Mouse (Mus musculus) heart, embryonic 10.5 days (tissue): ENCODE data around the gene Foxf2. TPM values are rescaled to one million over a fixed set of nuclear protein-coding genes. Genes with fewer than 3 reads are reported as not detected.

ENCODE experiments used
- DNase-seq: peaks from one replicate; pipeline ENCODE4 v3.0.0-alpha.2; 2017; ENCODE audit warnings: low spot score
- H3K27ac ChIP-seq: fragments of 300-500 bp; sonication (generic); 2 replicates; pipeline ENCODE4 v1.5.1; 2016; ENCODE audit warnings: mild to moderate bottlenecking
- H3K27me3 ChIP-seq: fragments of 300-500 bp; sonication (generic); 2 replicates; pipeline ENCODE4 v1.6.1; 2016; ENCODE audit warnings: mild to moderate bottlenecking; ENCODE audit not compliant: poor library complexity, insufficient read depth, severe bottlenecking
- H3K36me3 ChIP-seq: fragments of 300-500 bp; sonication (generic); 2 replicates; pipeline ENCODE4 v1.6.1; 2016; ENCODE audit warnings: mild to moderate bottlenecking, moderate library complexity
- H3K4me1 ChIP-seq: fragments of 300-500 bp; sonication (generic); 2 replicates; pipeline ENCODE4 v1.6.1; 2016; ENCODE audit warnings: mild to moderate bottlenecking
- H3K4me3 ChIP-seq: fragments of 300-500 bp; sonication (generic); 2 replicates; pipeline ENCODE4 v1.5.1; 2016; ENCODE audit warnings: mild to moderate bottlenecking, moderate library complexity
- H3K9me3 ChIP-seq: fragments of 300-500 bp; sonication (generic); 2 replicates; pipeline ENCODE4 v1.6.1; 2016; ENCODE audit warnings: mild to moderate bottlenecking, moderate library complexity
- WGBS: fragments of 180-500 bp; shearing (Covaris S2); methylation state at CpG from one replicate; pipeline ENCODE4 v1.1.7; 2016; 5-methylcytosine and 5-hydroxymethylcytosine counted together
- polyA plus RNA-seq: library from polyadenylated mRNA; unstranded; fragments of >200 nt; fragmentation: Nextera tagmentation; extraction: Ambion mirVana; gene quantifications from 2 replicates; pipeline ENCODE4 v1.2.1, GENCODE M21; 2016

The Foxf2 gene
- polyA plus RNA-seq, 1 experiment from 2014 or later, result 3.4 TPM

DNA sequence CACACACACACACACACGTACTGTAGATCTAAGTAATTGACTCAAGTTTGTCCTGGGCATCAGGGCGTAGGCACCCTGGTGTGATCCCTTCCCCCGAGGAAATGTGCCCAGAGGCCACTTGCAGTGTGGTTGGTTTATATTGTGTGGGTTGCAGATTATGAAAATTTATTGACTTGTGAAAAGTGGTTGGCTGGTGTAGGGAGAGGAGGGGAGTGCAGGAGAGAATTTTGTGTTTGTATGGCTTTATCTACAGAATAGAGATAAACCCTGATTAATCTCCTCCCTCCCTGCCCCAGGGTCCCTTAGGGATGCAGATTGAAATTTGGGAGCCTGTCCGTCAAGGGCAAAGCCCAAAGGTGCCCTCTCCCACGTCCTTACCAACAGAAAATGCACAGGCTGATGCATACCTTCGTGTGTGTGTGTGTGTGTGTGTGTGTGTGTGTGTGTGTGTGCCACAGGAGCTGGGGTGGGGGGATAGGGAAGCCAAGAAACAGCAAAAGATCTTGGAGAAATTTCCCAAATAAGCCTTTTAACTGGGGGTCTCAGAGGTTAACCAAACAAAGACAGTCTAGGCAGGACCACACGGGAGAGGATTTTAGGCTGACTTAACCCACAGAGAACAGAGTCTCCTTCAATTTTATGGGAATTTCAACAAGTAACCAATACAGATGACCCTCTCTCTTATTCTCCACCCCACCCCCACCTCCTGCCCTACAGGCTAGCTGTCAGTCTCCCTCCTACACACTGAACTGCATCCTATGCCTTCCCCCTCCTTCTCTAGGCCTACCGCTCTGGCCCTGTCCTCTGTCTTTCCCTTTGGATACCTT, 2.5 kb downstream of the Foxf2 start:
- WGBS, result 12% methylated on average over 8 of the region's 8 CpGs
- H3K27ac ChIP-seq, result no peak overlapping the region

DNA sequence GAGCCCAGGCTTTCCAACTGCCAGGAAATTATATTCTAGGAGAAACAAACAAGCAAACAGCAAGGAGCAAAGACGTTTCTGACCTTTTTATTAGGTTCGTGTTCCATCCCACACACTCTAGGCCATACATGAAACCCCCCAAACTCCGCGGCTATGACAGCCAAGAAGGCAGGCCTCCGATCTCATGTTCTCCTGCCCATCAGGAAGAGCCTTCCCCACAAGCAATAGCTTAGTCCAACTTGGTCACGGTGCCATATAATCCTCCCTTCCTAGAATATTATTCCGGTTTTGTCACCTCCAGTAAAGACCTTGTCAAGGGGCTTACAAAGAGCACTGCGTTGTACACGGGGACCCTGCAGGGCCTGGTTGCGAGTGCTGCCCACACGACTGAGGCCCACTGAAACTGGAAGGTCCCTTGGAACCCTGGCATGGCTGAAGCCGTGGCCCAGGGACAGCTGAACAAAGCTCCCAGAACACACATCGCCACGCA, 3.1 kb downstream of the Foxf2 start:
- Histone ChIP-seq H3K27ac (no peak overlapping the region), H3K9me3 (no peaks in the 10 kb centered on the region), H3K27me3 (peaks cover 96% of the 10 kb centered on the region), H3K4me1 (peaks cover 52% of the 10 kb centered on the region), H3K36me3 (no peaks in the 10 kb centered on the region), H3K4me3 (peak overlapping the region; percentile 56)
- WGBS, result 4% methylated on average over 14 of the region's 14 CpGs
- DNase-seq, result no peak

More for the DNA sequence above, 2.5 kb downstream of the Foxf2 start:
- no peaks in the 10 kb centered on the region for H3K9me3 ChIP-seq
- H3K27me3 ChIP-seq, result peaks cover 96% of the 10 kb centered on the region
- no peak for DNase-seq
- peaks cover 52% of the 10 kb centered on the region for H3K4me1 ChIP-seq
- no peaks in the 10 kb centered on the region for H3K36me3 ChIP-seq
- peak overlapping the region; percentile 66; the same call in 1 of the 2 replicates for H3K4me3 ChIP-seq

DNA sequence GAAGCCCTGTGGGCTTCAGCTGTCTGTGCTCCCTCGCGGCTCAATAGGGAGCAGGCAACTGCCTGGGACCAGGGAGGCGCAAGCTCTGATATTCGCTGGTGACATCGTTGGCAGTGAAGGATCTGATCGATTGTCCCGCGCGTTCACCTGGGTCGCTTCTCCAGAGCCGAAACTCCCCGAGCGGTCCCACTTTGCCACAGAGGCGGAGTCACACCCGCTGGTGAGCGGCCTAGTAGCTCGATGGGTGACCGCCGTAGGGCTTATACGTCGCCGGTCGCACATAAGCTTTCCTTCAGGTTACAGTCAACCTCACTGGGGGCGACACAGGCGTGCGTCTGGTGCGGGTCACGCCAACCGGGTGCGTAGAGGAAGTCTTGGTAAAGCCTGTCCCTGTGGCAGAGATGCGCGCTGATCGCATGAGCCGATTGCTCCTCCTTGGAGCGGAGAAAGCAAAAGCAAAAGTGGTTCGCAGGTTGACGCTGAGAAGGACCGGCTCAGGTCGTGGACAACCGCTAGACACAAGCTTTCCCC, 3.8 kb downstream of the Foxf2 start:
- peak overlapping the region; percentile 56 for H3K4me3 ChIP-seq
- no peak for DNase-seq
- WGBS, result 1% methylated on average over 40 of the region's 40 CpGs
- no peaks in the 10 kb centered on the region for H3K36me3 ChIP-seq
- H3K27ac ChIP-seq, result no peak overlapping the region
- H3K9me3 ChIP-seq, result no peaks in the 10 kb centered on the region
- peaks cover 92% of the 10 kb centered on the region for H3K27me3 ChIP-seq
- peaks cover 47% of the 10 kb centered on the region for H3K4me1 ChIP-seq

DNA sequence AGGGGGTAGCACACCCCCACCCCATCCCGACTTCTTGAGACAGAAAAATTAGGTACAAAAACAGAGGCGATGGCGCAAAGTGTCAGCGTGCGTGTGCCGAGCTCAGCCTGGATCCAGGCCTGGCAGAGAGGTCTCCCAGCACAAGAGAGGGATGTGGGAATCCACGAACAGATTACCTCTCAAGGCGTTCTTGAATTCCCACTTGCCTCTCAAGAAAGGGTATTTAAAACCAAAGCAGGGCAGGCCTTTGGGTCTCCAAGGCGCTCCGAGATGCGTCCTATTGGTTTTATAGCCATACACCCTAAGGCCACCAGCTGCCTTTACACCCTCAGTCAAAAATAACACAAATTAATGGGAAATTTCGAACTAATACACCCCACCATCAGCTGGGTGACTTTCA, 4.4 kb downstream of the Foxf2 start:
- peaks cover 88% of the 10 kb centered on the region for H3K27me3 ChIP-seq
- DNase-seq, result no peak
- no peaks in the 10 kb centered on the region for H3K9me3 ChIP-seq
- no peaks in the 10 kb centered on the region for H3K36me3 ChIP-seq
- peaks cover 40% of the 10 kb centered on the region for H3K4me1 ChIP-seq
- no peak overlapping the region for H3K27ac ChIP-seq
- 10% methylated on average over 12 of the region's 12 CpGs for WGBS
- H3K4me3 ChIP-seq, result peak overlapping the region; percentile 56

DNA sequence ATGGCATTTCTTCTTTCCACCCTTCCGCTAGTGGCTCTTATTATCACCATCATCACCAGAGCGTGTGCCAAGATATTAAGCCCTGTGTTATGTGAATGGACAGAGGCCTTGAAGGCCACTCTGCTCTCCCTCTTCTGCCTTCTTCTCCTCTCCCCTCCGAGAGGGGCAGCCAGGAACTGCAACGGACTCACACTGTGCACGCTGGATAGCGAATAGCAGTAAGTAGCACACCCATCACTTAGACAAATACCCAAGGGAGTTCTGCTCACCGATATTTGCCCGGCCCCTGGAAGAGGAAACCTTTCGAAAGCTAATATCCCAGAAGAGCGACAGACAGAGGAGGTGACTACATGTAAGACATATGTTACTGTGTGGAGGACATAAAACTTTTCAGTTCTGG, 4.9 kb downstream of the Foxf2 start:
- no peak overlapping the region for H3K4me3 ChIP-seq
- H3K36me3 ChIP-seq, result no peaks in the 10 kb centered on the region
- H3K4me1 ChIP-seq, result peaks cover 35% of the 10 kb centered on the region
- H3K27ac ChIP-seq, result no peak overlapping the region
- no peak for DNase-seq
- peaks cover 88% of the 10 kb centered on the region for H3K27me3 ChIP-seq
- WGBS, result 7% methylated on average over 10 of the region's 10 CpGs
- no peaks in the 10 kb centered on the region for H3K9me3 ChIP-seq

DNA sequence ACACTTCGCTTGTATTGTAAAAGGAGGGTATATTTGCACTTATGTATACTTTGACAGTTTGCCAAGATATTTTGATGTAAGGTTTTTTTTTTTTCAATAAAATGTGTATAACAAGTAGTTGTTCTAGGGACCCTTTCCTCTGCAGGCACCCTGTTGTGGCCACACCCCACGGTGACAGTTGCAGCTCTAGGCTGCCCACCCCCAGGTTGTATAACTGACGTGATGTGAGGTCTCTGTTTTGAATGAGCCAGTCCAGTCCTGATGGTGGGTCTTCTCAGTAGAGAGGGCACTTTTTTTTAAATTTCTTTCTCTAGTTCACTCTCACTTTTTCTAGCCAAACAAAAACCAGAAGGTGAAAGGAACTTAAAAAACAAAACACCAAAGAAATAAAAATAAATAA, 5.7 kb downstream of the Foxf2 start:
- Histone ChIP-seq H3K36me3 (no peaks in the 10 kb centered on the region), H3K9me3 (no peaks in the 10 kb centered on the region), H3K27me3 (peaks cover 81% of the 10 kb centered on the region), H3K27ac (no peak overlapping the region), H3K4me3 (no peak overlapping the region), H3K4me1 (peaks cover 28% of the 10 kb centered on the region)
- no peak for DNase-seq
- WGBS, result 33% methylated on average over 3 of the region's 3 CpGs

DNA sequence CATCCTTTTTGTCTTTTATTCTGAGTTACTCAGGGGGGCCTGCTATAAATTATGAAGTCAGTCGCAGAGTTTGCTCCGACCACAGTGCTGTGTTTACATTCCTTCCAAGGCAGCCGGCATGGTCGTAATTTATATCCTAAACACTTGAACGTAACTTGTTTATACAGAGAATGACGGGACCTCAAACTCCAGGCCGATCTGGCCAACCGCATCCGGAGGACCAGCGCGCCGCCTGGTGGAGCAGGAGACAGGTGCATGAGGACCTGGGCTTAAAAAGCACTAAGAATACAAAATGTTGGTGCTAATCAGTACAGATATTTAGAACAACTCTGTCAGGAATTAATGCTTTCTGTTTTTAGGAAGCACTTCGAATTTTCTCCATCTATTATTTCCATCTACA, 6.8 kb downstream of the Foxf2 start:
- 0% methylated on average over 13 of the region's 13 CpGs for WGBS
- no peak for DNase-seq
- Histone ChIP-seq H3K9me3 (no peaks in the 10 kb centered on the region), H3K4me3 (peak overlapping the region; percentile 27; the same call in 1 of the 2 replicates), H3K36me3 (no peaks in the 10 kb centered on the region), H3K27ac (no peak overlapping the region), H3K27me3 (peaks cover 69% of the 10 kb centered on the region), H3K4me1 (peaks cover 19% of the 10 kb centered on the region)

DNA sequence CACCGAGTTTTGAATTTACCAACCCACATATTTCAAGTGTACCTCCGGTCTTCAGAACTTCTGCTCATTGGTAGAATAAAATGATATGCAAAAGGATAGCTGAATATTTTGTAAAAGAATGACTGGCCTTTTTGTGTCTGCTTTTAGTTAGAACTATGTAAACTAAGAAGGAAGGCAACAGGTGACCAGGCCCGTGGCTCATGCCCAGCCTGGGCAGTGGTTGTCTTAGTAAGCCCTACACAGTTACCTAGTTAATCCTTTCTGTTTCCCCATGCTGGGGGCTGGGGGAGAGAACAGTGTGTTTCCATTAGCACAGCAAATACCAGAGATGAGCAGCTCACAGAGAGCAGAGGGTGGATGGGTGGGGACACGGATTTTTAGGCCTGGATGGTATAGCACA, 7.6 kb downstream of the Foxf2 start:
- H3K4me1 ChIP-seq, result peaks cover 19% of the 10 kb centered on the region
- H3K4me3 ChIP-seq, result no peak overlapping the region
- 81% methylated on average over 4 of the region's 4 CpGs for WGBS
- DNase-seq, result no peak
- H3K36me3 ChIP-seq, result no peaks in the 10 kb centered on the region
- H3K27ac ChIP-seq, result no peak overlapping the region
- H3K27me3 ChIP-seq, result peaks cover 61% of the 10 kb centered on the region
- no peaks in the 10 kb centered on the region for H3K9me3 ChIP-seq

DNA sequence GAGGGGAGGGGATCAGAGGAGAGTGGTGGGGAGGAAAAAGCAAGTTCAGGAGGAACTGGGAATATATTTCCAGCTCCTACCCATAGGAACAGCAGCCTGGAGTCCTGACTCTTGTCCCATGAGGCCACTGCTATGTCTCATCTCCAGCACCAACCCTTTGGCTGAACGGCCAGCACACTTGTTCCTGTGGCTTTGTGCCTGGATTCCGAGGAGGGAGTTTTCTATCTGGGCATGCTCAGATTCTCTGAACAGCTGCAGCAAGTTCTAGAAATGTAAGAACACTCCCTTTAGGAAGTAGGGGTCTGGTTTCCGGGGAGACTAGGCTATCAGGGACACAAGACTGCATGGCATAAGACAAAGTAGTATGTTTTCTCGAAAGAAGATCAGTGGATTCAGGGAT, 9.9 kb downstream of the Foxf2 start:
- Histone ChIP-seq H3K27me3 (peaks cover 41% of the 10 kb centered on the region), H3K9me3 (no peaks in the 10 kb centered on the region), H3K27ac (no peak overlapping the region), H3K4me1 (0 out of 2 replicates have a peak, but pooled peaks cover under 1% of the 10 kb centered on the region), H3K36me3 (no peaks in the 10 kb centered on the region), H3K4me3 (no peak overlapping the region)
- DNase-seq, result no peak
- WGBS, result 58% methylated on average over 4 of the region's 4 CpGs

DNA sequence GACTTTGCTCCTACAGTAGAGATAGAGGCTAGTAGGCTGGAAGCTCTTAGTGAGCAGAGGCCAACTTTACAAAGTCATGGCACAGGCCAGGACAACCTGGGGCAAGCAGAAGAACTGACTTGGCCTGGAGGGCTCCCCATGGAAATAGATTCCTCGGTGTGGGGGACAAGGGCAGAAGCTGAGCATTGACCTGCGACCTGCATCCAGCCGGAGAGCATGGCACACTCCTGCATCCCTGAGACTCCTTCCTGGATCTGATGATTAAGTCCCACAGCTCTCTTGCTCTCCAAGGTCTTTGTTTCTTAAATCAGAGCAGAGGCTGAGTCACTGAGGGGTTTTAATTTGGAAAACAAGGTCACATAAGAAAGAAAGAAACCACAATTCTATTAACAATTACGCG, 15.9 kb downstream of the Foxf2 start:
- no peak overlapping the region for H3K4me3 ChIP-seq

DNA sequence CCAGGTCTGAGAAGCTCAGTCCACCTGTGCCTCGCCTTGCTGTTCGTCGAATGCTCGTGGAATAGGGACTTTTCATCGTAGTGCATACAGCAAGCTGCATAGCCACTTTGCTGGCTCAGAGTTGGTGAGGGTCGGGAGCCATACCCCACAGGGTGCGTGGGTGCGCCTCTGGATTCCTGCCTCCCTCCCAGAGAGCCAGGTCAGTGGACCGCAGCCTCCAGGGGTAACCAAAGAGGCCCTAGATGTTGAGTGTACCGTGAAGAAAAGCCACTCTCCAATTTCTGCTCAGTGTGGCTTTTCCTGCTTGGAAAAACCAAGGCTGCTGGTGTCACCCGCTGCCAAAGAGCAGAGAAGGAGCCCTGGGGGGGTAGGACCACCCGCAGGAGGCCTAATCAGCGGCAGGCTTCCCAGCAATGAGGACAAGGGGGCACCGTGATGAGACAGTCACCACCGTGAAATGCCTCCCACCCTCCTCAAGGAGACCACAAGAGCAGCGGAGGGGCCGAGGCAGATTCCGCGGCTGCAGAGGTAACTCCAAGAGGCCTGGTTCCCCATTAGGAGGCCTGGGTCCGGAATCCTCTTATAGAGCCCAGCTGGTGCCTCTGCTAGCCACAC, 26.6 kb downstream of the Foxf2 start:
- 79% methylated on average over 20 of the region's 20 CpGs for WGBS
- DNase-seq, result no peak

More for the DNA sequence above, 15.9 kb downstream of the Foxf2 start:
- Histone ChIP-seq H3K36me3 (no peaks in the 10 kb centered on the region), H3K27ac (no peak overlapping the region), H3K27me3 (peaks cover 17% of the 10 kb centered on the region), H3K4me1 (no peaks in the 10 kb centered on the region), H3K9me3 (no peaks in the 10 kb centered on the region)
- DNase-seq, result no peak
- WGBS, result 79% methylated on average over 5 of the region's 5 CpGs

DNA sequence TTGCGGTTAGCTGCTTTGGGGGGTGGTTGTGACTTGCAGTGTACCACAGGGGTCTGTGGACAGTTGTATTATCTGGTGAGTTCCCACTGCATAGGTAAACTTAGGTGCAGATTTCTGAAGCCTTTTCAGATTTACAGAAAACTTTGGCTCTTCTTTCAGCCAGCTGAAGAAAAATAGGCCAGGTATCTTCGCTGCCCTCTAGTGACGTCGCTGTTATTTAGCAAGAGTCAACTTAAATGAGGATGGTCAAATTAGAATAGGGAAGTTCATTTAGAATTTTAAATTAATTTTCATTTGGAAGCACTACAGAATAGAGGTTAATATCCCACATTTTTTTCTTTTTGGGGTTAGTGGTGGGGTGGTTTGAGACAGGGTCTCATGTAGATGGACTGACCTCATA, 30.6 kb downstream of the Foxf2 start:
- Histone ChIP-seq H3K4me1 (no peaks in the 10 kb centered on the region), H3K27ac (no peak overlapping the region), H3K4me3 (no peak overlapping the region), H3K36me3 (no peaks in the 10 kb centered on the region), H3K27me3 (peaks cover 35% of the 10 kb centered on the region), H3K9me3 (no peaks in the 10 kb centered on the region)
- 51% methylated on average over 4 of the region's 4 CpGs for WGBS
- DNase-seq, result no peak

More for the DNA sequence above, 26.6 kb downstream of the Foxf2 start:
- H3K27ac ChIP-seq, result no peak overlapping the region
- H3K27me3 ChIP-seq, result peaks cover 24% of the 10 kb centered on the region
- H3K9me3 ChIP-seq, result no peaks in the 10 kb centered on the region
- H3K4me1 ChIP-seq, result no peaks in the 10 kb centered on the region
- H3K36me3 ChIP-seq, result no peaks in the 10 kb centered on the region
- H3K4me3 ChIP-seq, result no peak overlapping the region

DNA sequence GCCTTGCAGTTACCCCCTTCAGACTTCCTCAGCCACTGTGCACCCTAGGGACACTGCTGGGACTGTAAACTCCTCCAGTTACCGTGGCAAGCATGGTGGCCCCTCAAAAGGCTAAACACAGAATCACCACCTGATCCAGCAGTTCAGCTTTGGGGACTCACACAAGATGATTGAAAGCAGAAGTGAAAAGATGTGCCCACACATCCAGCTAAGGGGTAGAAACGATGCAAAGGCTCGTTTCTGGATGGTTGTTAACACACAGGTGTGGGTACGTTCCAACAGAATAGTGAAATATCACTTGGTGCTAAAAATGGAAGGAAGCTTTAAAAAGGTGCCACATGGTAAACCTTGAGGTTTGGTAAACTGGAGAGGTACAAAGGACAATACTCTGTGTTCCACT, 32.6 kb downstream of the Foxf2 start:
- no peak for DNase-seq
- 86% methylated on average over 4 of the region's 4 CpGs for WGBS
- H3K4me3 ChIP-seq, result no peak overlapping the region
- H3K27ac ChIP-seq, result no peak overlapping the region
- H3K27me3 ChIP-seq, result peaks cover 24% of the 10 kb centered on the region
- no peaks in the 10 kb centered on the region for H3K36me3 ChIP-seq
- H3K9me3 ChIP-seq, result no peaks in the 10 kb centered on the region
- H3K4me1 ChIP-seq, result no peaks in the 10 kb centered on the region
